Mouse (Mus musculus) adrenal gland, postnatal 4 days (tissue): Measurements from ENCODE around the gene Plekha1. TPM values are rescaled to one million over a fixed set of nuclear protein-coding genes. Genes with fewer than 3 reads are reported as not detected.

Experiments
- DNase-seq, 2 experiments: peaks; one replicate each; pipeline ENCODE4 v3.0.0; 2021 to 2022; ENCODE audit warnings: low spot score in 2 of 2, mixed read lengths in 2 of 2
- long read RNA-seq, 2 experiments: library from polyadenylated mRNA; stranded (forward); transcript quantifications; one replicate each; pipeline ENCODE4 v2.0.0; 2021
- total RNA-seq, 2 experiments: library from RNA; stranded (reverse); gene quantifications; 2 replicates each; pipeline ENCODE4 v1.2.3; 2021

Gene Plekha1
- total RNA-seq, result 10 to 100 TPM; 39.2 to 41.8 TPM
- long read RNA-seq, experiment 1, partial matches to known transcripts, result 1 of 13 reads
- long read RNA-seq, experiment 1, other reads (novel, unspliced or antisense), result 8 of 13 reads
- long read RNA-seq, experiment 2, transcript Plekha1-202 (13 exons, 2,301 nt), result major isoform, 12 of 69 reads
- long read RNA-seq, experiment 2, partial matches to known transcripts, result 2 of 69 reads
- long read RNA-seq, experiment 2, other reads (novel, unspliced or antisense), result 54 of 69 reads

DNA sequence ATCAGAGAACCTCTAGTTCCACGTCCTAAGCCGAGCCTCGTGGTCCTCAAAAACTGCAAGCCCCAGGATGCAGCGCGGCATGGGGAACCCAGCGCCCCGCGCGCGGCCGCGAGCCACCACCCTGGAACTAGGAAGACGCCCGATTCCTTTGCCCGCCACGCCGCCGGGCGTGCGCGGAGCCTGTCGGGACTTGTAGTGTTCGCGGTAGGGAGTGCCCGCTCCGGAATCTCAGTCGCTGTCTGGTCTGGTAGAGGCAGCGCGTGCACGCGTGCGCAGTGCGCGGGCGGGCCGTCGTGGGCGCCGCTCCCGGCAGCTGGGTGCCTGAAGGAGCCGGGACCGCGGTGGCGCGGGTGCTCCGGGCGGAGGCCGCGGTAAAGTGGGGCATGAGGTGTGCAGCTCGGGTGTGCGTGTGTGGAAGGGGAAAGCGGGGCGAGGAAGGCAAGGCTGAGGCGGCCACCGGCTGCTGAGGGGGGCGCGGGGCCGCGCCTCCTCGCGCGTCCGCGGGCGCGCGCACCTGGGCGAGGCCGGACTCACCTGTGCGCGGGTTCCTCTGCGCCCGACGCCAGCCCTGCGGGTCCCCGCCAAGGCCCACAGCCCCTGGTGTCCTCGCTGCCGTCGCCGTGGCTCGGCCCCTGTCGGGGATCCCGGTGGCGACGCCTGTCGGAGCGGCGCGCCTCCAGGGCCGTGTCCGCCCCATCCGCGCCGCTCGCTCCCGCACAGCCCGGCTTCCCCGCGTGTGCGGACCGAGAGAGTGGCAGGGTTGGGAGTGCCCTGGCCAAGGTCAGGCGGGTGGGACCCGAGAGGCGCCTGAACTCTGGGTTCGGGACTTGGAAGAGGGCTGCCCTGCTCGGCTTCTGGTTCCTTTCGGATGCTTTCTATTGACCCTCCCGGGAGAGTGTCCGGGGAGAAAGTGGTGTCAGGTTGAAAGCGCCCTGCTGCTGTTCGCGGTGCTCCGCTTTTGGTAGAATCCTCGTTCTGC, at the start of gene Plekha1:
Plekha1 (plus strand) TSS at position 144 of the 979 bp plus-strand sequence.
- peak; percentile 90 to 97 for DNase-seq

DNA sequence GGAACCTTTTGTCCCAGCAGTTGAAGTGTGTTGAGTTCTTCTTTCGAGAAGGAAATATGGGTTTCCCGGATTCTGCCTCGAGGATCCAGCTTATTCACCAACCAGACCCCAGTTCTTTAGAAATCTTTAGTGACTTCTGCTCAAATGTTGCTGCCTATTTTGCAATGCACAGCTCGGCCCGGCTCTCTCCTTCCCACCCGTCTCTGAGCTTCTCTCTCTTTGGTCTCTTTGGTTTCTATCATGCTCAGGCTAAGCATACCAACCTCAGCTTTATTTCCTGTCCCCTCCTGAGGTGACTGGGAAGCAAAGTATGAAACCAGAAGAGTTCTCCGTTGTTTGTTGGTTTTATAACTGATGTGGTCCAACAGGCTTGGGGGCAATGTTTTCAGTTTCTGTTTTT, 49.3 kb upstream of the Plekha1 start:
- DNase-seq, result no peak

DNA sequence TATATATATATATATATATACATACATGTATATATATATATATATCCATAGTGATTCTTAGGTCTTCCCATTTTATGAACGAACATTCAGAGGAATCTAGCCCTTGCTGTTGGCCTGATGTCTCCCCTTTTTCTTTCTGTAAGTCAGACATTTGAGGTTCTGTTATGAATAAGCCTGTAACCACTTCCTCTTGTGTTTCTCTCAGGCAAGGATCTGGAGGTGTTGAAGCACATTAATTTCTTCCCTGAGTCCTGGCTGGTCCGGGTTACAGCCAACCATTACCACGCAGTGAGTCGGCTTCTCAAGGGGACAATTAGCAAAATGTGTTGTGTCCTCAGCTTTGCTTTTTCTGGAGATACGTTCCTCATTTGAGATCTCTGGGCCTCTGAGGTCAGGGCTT, 46.7 kb upstream of the Plekha1 start:
- no peak for DNase-seq

DNA sequence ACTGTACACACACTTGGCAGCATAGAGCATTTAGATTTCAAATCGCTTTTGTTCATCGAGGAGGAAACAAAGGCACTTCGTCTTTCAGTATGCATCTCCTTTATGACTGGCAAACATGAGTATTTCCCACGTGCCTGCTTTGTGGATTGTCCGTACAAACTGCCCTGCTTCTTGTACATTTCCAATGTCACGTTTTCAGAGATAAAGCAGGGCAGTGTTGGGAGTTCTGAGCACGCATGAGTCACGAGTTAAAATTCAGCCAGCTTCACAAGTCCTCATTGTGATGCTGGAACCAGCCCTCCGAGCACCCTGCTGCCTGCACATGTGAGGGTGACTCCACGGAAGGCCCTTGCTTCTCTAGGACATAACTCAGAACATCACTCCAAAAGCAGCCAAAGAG, 45.9 kb upstream of the Plekha1 start:
- DNase-seq, result no peak

DNA sequence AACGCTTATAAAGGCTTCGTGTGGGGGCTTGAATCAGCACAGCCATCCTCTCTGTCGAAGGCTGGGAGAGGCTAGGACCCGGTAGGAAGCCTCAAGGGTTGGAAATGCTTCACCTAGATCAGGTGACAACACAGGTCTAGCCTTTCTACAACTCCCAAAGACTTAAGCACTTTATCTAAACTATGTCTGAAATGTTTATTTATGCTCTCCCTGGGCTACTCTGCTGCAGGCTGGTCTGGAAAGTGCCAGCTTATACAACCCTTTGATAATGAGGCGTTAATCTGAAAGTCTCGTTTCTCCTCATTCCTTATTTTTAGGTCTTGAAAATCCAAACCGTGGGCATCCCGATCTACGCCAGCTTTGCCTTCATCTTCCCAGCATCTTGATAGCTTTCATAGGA, 41.6 kb upstream of the Plekha1 start:
- DNase-seq, result no peak

DNA sequence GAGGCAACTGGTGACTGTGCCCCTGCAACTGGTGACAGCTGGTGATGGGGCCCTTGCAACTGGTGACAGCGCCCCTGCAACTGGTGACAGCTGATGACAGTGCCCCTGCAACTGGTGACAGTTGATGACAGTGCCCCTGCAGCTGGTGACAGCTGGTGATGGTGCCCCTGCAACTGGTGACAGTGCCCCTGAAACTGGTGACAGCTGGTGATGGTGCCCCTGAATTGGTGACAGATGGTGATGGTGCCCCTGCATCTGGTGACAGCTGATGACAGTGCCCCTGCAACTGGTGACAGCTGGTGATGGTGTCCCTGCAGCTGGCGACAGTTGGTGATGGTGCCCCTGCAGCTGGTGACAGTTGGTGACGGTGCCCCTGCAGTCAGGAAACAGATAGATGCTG, 39.2 kb upstream of the Plekha1 start:
- DNase-seq, result no peak

DNA sequence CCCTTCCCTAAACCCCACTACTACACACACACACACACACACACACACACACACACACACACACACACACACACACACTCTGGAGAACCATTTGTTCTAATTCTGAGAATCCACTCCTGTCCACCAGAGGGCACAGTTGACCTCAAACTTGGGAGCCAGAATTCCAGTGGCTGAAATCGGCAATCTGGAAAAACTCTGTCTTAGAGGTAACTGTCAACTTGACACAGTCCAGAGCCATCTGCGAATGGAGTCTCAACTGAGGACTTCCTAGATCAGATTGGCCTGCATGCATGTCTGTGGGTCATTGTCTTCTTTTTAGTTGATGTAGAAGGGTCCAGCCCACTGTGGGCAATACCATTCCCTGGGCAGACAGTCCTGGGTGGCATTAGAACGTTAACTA, 38.1 kb upstream of the Plekha1 start:
- no peak for DNase-seq

DNA sequence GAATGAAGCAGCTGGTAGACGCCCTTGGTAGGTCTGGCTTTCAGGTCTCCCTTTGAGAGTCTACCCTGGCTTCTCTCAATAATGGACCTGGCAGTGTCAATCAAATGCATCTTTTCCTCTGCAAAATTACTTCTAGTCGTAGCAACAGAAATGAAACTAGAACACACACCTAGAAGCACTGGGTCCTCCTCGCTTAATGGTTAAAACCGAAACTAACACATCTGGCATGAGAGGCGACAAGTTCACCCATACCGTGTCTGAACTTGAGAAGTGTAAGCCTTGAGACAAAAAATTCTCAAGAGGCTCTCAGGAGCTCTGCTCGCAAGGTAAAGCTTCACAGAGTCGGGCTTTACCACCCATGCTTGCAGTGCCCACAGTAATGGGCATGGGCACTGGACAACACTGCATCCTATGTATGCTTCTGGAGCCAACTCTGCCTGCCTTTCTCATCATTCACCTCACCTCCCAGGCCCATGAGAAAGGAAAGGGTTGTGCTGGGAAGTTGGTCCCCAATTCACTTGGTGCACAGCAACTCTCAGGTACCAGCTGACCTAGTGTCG, 37.6 kb upstream of the Plekha1 start:
- no peak for DNase-seq

DNA sequence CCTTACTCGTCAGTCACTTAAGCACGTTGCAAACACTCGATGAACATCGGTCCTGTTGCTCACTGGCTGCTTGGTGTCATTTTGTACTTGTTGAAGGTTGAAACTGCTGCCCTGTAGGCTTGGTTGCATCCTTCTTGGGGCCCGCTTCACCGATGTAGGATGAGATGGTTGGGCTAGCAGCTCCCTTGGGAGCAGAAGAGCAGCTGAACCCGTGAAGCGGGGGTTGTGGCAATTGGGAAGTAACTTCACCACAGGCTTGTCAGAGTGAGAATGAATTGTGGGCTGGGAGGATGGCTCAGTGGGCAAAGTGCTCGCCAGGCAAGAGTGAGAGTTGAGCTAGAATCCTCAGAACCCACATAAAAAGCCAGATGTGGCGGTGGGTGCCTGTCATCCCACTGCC, 37.1 kb upstream of the Plekha1 start:
- DNase-seq, result no peak

DNA sequence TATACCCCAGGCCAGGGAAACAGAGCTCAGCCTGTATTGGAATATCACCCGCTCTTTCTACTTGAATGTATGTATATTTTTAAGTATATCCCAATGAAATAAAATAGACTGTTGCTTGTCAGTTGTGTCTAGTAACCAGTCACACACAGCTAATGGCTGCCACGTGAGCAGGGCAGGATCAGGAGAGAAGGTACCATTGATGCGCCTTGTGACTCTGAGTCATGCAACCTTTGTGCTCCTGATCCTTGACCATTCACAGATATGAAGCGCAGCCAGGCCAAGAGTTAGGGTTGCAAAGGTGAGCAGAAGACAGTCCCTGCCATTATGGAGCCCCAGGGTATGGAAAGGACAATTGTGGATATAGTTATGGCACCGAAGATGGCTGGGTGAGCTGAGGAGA, 34.0 kb upstream of the Plekha1 start:
- DNase-seq, result no peak

DNA sequence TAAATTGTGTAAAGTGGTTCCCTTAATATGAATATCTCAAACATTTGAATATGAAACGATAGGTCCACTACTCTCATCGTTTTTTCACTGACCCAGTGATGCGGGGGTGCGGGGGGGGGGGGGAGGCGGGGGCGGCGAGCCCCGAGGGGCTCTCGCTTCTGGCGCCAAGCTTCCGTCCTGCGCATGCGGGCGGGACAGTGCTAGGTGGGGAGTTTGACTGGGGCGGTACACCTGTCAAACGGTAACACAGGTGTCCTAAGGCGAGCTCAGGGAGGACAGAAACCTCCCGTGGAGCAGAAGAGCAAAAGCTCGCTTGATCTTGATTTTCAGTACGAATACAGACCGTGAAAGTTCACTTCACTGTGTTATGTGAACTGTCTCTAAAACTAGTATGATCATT, 31.3 kb upstream of the Plekha1 start:
- no peak for DNase-seq

DNA sequence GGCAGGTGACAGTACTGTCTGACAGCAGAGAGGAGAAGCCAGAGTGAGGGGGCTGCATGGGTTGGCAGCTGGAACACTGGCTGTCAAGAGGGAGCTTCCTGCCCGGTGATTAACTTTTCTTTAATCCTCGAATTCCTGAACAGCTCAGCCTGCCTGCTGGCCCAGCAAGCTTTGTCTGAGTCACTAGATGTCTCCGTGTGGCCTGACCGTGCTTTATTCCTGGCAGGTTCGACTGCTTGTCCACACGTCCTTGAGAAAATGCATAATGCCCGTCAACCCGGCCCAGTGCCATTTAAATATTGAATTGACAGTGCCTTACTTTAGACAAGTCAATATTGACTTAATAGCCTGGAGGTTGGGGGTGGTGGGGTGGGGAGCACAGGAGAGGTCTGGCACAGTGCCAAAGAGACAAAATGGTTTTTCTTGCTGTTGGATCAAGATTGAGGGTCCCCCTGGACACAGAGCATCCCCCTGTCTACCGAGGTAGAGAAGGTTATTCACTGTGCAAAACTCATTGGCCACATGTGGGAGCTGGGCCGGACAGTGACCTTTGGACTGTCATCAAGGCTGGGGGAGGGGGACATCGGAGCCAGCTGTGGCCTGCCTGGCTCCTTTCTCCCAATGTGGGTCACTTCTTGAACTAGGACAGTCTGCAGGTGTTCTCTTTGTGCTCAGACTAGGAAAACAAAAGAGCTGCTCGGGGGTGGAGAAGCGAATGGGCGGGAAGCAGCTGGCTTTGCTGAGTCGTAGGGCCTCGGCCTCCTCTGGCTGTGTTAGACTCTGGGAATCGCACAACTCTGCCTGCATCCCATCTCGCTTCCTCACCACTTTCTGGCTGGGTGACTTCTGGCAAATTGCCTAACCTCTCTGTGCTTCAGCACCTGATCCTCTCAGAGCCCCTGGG, 30.3 kb upstream of the Plekha1 start:
- DNase-seq, result no peak

DNA sequence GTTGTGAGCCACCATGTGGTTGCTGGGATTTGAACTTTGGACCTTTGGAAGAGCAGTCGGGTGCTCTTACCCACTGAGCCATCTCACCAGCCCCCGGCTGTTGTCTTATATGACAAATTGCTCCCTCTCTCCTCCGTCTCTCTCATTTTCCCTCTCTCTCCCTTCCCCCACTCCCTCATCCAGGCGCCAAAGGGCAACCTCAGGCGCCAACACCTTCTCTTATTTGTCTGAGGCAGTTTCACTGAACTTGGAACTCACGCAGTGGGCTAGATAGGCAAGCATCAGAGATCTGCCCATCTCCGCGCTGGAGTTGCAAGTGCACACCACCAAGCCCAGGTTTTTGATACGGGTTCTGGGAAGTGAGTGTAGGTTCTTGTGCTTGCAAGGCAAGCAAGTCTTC, 29.5 kb upstream of the Plekha1 start:
- no peak for DNase-seq

DNA sequence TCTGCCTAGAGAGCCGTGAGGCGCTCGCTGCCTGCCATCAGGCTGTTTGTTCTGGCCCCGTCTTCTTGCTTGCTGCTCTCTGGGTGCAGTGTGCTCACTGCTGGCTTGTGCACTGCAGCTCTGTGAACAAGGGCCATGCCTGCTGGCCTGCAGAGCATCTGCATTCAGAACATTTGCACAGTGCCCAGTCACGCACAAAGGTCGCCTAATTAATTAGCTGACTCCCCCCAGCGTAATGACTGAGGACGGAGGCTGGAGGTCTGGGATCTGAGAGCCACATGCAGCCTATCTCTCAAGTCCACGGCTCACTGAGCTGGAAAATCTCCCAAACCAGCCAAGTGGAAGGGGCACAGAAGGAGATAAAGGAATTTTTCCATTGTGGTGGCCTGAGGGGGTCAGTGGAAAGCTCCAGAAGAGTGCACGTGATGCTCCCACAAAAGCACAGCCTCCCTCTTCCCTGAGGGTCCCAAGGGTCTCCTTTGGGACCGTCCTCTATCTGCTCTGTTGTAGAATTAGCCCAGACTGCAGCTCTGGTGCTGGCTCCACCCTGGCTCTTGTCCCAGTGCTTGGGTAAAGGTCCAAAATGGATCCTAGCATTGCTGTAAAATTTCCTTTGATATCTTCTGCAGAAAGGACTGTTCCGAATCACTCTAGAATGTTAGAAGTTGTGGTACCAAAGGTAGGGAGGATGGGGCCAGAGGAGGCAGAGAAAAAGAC, 27.5 kb upstream of the Plekha1 start:
- DNase-seq, result no peak

DNA sequence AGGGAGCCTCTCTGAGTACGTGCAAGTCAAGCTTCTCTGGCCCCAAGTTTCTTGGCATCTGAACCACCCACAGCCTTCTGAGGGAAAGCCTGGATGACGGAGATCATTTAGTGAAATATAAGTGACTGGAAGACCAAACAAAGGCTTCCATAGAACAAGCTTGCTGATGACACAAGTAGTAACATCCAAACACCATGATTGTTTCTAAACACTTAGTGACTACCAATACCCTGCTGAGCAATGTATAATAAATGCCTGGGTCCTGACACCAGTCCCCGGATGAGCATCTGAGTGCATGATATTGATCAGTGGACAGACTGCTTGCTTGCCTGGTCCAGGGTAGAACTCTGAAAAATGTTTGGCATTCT, 26.9 kb upstream of the Plekha1 start:
- no peak for DNase-seq

DNA sequence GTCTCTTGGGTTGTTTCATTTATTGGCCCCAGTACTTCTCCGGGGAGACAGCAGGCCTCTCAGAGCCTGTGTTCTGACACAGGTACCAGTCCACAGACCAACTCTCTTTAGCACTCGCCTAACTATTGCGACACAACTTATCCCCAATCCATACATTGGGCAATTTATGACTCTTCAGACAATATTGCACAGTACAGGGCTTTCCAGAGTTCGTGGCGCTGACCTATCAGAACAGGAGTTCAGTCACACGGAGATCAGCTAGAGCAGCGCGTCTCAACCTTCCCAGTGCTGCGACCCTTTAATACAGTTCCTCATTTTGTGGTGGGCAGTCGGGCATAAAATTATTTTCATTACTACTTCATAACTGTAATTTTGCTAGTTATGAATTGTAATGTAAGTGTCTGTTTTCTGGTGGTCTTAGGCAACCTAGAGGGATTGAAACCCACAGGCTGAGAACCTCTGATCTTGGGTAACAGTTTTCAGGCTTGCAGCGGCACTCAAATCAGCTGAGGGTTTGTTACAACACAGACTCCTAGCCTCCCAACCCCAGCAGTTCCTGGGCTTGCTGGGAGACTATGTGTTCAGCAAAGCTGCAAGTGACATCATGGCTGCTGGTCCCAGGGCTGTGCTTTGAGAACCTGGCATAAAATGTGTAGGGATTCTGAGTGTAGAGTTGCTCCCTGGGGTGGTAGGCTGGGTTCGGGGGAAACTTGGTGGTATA, 26.0 kb upstream of the Plekha1 start:
- DNase-seq, result no peak

DNA sequence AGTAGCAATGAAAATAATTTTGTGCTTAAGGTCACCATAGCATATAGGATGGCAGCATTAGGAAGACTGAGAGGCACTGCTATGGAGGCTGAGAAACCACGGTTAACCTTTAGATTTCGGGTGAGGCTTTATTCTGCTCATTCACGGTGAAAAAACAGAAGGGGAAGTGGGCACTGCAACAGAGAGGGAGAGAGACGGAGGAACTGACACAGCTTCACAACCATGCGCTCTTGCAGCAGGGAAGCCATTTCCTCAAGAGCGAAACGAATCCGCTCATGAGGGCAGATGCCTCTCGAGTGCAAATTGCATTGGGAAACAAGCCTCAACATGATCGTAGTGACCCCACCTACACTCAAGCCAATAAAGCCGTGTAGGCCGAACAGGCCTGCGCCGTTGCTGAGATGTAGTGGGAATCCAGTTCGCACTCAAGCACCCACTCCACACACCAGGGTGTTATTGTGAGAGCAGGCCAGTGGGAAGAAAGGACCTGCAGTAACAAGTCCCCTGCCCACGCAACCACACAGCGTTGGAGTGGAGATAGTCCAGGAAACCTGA, 18.3 kb upstream of the Plekha1 start:
- DNase-seq, result no peak

DNA sequence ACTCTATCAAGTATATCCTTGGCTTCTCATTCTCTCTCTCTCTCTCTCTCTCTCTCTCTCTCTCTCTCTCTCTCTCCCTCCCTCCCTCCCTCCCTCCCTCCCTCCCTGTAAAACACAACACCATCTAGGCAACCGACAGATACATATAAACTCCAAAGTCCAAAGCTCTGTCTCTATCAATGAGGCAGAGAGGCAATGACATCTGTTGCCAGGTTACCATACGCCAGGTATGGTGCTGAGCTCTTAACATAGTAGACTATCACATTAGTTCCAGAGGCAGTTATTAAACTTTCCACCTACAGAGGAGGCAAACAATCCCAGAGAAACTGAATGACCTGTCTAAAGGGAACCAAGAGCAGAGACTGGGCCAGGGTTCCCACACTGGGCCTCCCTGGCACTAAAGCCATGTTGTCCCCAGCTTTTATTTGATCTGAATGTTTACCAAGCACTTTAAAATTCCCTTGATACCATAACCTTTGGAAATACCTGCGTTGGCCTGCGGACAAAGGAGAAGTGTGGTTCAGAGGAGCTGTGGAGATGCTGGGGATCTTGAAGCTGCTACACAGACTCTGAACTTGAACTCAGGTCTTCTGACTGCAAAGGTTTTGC, 10.8 kb upstream of the Plekha1 start:
- DNase-seq, result no peak

DNA sequence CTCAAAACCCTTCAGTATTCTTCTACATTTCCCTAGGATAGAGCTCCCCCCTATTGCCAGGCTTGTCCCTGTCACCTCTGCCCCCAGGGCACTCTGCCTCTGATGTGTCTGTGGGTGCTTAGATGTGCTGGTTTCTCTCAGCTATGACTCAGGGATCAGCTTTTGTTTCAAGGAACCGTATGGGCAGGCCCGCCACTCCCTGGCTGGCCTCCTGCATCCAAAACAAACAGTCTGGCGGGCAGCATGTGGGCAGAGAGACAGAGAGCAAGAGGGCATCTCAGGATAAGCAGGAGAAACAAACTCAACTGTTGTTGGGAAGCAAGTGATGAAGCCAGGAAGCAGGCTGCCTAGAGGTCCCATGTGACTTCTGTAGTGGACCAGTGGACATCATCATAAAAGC, 9.9 kb upstream of the Plekha1 start:
- DNase-seq, result no peak
